Mouse (Mus musculus) myocyte (in vitro differentiated cells): ENCODE data around the gene Zfp811. TPM values are rescaled to one million over a fixed set of nuclear protein-coding genes. Genes with fewer than 3 reads are reported as not detected.
A peak's percentile ranks its signal among the peaks of the same experiment; 100 is the strongest.

Experiments
- H3K27me3 ChIP-seq: one replicate; pipeline ENCODE4 v1.6.1; 2011; ENCODE audit not compliant: control insufficient read depth, insufficient read depth, insufficient read length
- H3K36me3 ChIP-seq: one replicate; pipeline ENCODE4 v1.6.1; 2011; ENCODE audit not compliant: control insufficient read depth, insufficient read depth
- H3K4me2 ChIP-seq: one replicate; pipeline ENCODE4 v1.6.1; 2011; ENCODE audit warnings: low read depth, control low read depth
- H3K4me3 ChIP-seq: one replicate; pipeline ENCODE4 v1.5.1; 2011; ENCODE audit warnings: mild to moderate bottlenecking, control low read depth, moderate library complexity
- H3K79me2 ChIP-seq: one replicate; pipeline ENCODE4 v1.6.1; 2011; ENCODE audit not compliant: control insufficient read depth, insufficient read depth
- H3ac ChIP-seq: one replicate; pipeline ENCODE4 v1.6.1; 2011; ENCODE audit not compliant: control insufficient read depth, insufficient read length
- CEBPB ChIP-seq: IDR thresholded peaks from 2 replicates; pipeline ENCODE4 v1.6.1; 2011; ENCODE audit warnings: mild to moderate bottlenecking, moderate library complexity; ENCODE audit not compliant: poor library complexity, insufficient read depth, severe bottlenecking
- E2F4 ChIP-seq: IDR thresholded peaks from one replicate; pipeline ENCODE4 v1.6.1; 2011; ENCODE audit warnings: mild to moderate bottlenecking, control low read depth, moderate library complexity; ENCODE audit not compliant: insufficient read depth
- MAX ChIP-seq: IDR thresholded peaks from one replicate; pipeline ENCODE4 v1.6.1; 2011; ENCODE audit warnings: low read depth, mild to moderate bottlenecking, control low read depth
- MYOD1 ChIP-seq, 3 experiments: IDR thresholded peaks; one replicate each; pipeline ENCODE4 v1.6.1; 2011; ENCODE audit warnings: control low read depth in 2 of 3, low read depth in 2 of 3, mild to moderate bottlenecking in 2 of 3, moderate library complexity in 1 of 3; ENCODE audit not compliant: insufficient read length in 2 of 3, control insufficient read depth in 1 of 3
- MYOG ChIP-seq, 3 experiments: IDR thresholded peaks; one replicate each; pipeline ENCODE4 v1.6.1; 2011; ENCODE audit warnings: control low read depth in 2 of 3, low read depth in 2 of 3, mild to moderate bottlenecking in 2 of 3; ENCODE audit not compliant: insufficient read length in 2 of 3, control insufficient read depth in 1 of 3, insufficient read depth in 1 of 3
- POLR2A ChIP-seq: IDR thresholded peaks from one replicate; pipeline ENCODE4 v1.6.1; 2011; ENCODE audit warnings: low read depth, mild to moderate bottlenecking, control low read depth, moderate library complexity; ENCODE audit not compliant: insufficient read length
- POLR2AphosphoS2 ChIP-seq: IDR thresholded peaks from one replicate; pipeline ENCODE4 v1.6.1; 2011; ENCODE audit warnings: low read depth, control low read depth; ENCODE audit not compliant: insufficient read length
- REST ChIP-seq: IDR thresholded peaks from one replicate; pipeline ENCODE4 v1.6.1; 2011; ENCODE audit warnings: mild to moderate bottlenecking, control low read depth, moderate library complexity; ENCODE audit not compliant: insufficient read depth, insufficient read length
- SRF ChIP-seq: IDR thresholded peaks from one replicate; pipeline ENCODE4 v1.6.1; 2011; ENCODE audit warnings: low read depth; ENCODE audit not compliant: control insufficient read depth, insufficient read length
- TCF12 ChIP-seq: IDR thresholded peaks from one replicate; pipeline ENCODE4 v1.6.1; 2011; ENCODE audit warnings: mild to moderate bottlenecking, control low read depth; ENCODE audit not compliant: poor library complexity, insufficient read depth, severe bottlenecking
- TCF3 ChIP-seq: IDR thresholded peaks from one replicate; pipeline ENCODE4 v1.6.1; 2011; ENCODE audit warnings: low read depth, control low read depth; ENCODE audit not compliant: insufficient read length
- USF1 ChIP-seq: IDR thresholded peaks from one replicate; pipeline ENCODE4 v1.6.1; 2011; ENCODE audit warnings: low read depth, mild to moderate bottlenecking, control low read depth, moderate library complexity
- polyA plus RNA-seq: library from polyadenylated mRNA; unstranded; fragments of >200 nt; fragmentation: generic; extraction: Trizol; gene quantifications from one replicate; pipeline ENCODE4 v1.2.1, GENCODE M21; 2012; ENCODE audit warnings: missing spikeins

Zfp811 gene
- polyA plus RNA-seq, 1 experiment, result 0.02 TPM

DNA sequence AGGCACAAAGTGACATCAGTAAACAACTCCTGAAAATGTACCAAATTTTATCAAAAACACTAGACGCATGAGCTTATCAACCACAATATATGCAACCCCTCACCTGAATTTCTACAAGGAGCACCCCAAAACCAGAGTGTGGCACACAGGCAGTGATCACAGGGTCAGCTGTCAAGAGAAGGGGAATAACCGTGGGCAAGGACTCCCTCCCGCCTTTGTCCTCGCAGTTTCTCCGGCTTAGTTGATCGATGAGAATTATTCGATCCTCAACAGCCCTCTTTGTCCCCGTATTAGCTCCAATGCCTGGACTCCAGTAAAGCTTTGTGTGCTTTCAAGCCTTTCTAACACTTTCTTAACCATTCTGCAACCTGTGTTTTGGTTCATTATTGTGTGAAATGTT lies 810 bp downstream of the Zfp811 start:
- H3K79me2 ChIP-seq, result no peaks in the 10 kb centered on the region
- H3K4me3 ChIP-seq, result no peak overlapping the region
- no peaks in the 10 kb centered on the region for H3K36me3 ChIP-seq
- no peak for TF ChIP-seq POLR2A
- TF ChIP-seq USF1, result no peak
- TF ChIP-seq REST, result no peak
- no peak for TF ChIP-seq SRF
- TF ChIP-seq MAX, result no peak
- no peak for TF ChIP-seq MYOD1 (IDR thresholded peaks at IDR 0.05; ENCODE audit: control insufficient read depth in 1 of 3, insufficient read length in 2 of 3, low read depth in 2 of 3)
- no peak for TF ChIP-seq TCF12
- no peak for TF ChIP-seq CEBPB
- TF ChIP-seq POLR2AphosphoS2, result no peak
- no peak for TF ChIP-seq E2F4
- TF ChIP-seq TCF3, result no peak
- no peak for TF ChIP-seq MYOG (IDR thresholded peaks at IDR 0.05; ENCODE audit: control insufficient read depth in 1 of 3, insufficient read depth in 1 of 3, insufficient read length in 2 of 3, low read depth in 2 of 3)
- peaks cover 26% of the 10 kb centered on the region for H3K27me3 ChIP-seq
- H3K4me2 ChIP-seq, result no peak overlapping the region
- no peak overlapping the region for H3ac ChIP-seq

DNA sequence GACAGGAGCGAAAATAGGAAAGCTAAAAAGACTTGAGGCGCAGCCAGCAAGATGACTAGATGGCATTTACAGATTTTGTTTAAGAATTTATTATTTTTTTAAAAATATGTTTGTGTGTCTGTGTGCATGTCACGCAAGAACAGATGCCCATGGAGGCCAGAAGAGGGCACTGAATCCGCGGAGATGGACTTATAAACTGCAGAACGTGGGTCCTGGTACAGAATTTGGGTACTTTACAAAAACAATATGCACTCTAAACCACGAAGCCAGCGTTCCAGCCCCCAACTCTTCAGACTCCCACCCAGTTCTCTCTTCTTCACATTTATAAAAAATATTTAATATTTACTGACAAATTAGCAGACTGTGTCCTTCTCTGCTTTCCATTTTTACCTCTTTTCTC lies 20.5 kb downstream of the Zfp811 start:
- peaks cover 7% of the 10 kb centered on the region for H3K27me3 ChIP-seq
- H3ac ChIP-seq, result no peak overlapping the region
- peaks cover under 1% of the 10 kb centered on the region for H3K36me3 ChIP-seq
- TF ChIP-seq SRF, result no peak
- TF ChIP-seq CEBPB, result no peak
- TF ChIP-seq MAX, result no peak
- TF ChIP-seq POLR2AphosphoS2, result no peak
- no peak for TF ChIP-seq E2F4
- no peak for TF ChIP-seq POLR2A
- TF ChIP-seq REST, result no peak
- no peak for TF ChIP-seq USF1
- TF ChIP-seq MYOG (IDR thresholded peaks at IDR 0.05; ENCODE audit: control insufficient read depth in 1 of 3, insufficient read depth in 1 of 3, insufficient read length in 2 of 3, low read depth in 2 of 3), result no peak
- TF ChIP-seq TCF3, result no peak
- TF ChIP-seq TCF12, result no peak
- no peak for TF ChIP-seq MYOD1 (IDR thresholded peaks at IDR 0.05; ENCODE audit: control insufficient read depth in 1 of 3, insufficient read length in 2 of 3, low read depth in 2 of 3)
- peaks cover 34% of the 10 kb centered on the region for H3K79me2 ChIP-seq
- H3K4me3 ChIP-seq, result no peak overlapping the region
- H3K4me2 ChIP-seq, result no peak overlapping the region

DNA sequence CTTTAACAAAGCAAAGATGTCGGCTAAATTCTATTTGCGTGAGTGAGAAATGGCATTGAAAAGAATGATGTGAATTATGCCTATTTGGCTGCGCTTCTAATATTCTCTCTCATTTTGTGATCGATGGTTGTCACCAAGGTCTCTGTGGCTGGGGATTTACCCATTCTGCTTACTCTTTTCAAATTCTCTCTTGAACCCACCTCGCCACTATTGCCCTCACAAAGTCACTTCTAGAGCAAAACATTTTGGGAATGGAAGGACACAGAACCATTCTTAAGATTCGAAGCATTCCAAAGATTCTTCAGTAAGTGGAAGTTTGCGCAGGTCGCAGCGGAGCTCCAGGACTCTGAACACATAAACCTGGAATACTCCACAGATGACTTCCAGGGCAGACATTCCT lies 21.2 kb downstream of the Zfp811 start:
- TF ChIP-seq MYOG (IDR thresholded peaks at IDR 0.05; ENCODE audit: control insufficient read depth in 1 of 3, insufficient read depth in 1 of 3, insufficient read length in 2 of 3, low read depth in 2 of 3) (no peak), MYOD1 (IDR thresholded peaks at IDR 0.05; ENCODE audit: control insufficient read depth in 1 of 3, insufficient read length in 2 of 3, low read depth in 2 of 3) (no peak), REST (no peak), POLR2AphosphoS2 (no peak), MAX (no peak), CEBPB (no peak), E2F4 (no peak), POLR2A (no peak), TCF3 (no peak), TCF12 (no peak), SRF (no peak), USF1 (no peak)
- peak overlapping the region; percentile 91 for H3K4me2 ChIP-seq
- H3K27me3 ChIP-seq, result peaks cover 6% of the 10 kb centered on the region
- peaks cover 6% of the 10 kb centered on the region for H3K36me3 ChIP-seq
- H3K79me2 ChIP-seq, result peaks cover 41% of the 10 kb centered on the region
- peak overlapping the region; percentile 97 for H3ac ChIP-seq
- peak overlapping the region; percentile 61 for H3K4me3 ChIP-seq

DNA sequence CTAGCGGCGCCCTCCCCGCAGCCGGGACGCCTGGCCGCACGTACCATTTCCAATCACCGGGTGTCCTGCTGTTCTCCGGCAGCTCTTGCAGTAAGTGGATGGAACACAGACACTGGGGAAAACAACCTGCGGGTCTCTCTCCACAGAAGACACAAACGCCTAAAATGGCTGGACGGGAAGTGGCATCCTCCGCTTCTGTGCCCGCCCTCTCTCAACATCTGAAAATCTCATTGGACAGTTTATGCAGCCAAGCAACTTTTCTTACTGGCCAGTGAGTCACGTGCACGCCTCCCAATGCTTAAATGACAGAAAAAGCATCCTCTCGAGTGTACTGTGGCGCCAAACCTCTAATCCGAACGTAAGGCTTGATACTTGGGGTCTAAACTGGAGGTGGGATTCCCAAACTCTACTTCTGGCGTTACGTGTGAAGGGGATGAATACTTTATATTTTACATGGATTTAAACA lies 21.6 kb downstream of the Zfp811 start, which contains the start of gene Zfp871:
Gene Zfp871, minus strand, starts transcription at position 194 of the 466 bp plus-strand sequence.
- peak within 1 kb of the TSS; percentile 97 for H3ac ChIP-seq
- H3K4me2 ChIP-seq, result peak within 1 kb of the TSS; percentile 91
- peaks cover 45% of the 10 kb centered on the region for H3K79me2 ChIP-seq
- H3K4me3 ChIP-seq, result peak within 1 kb of the TSS; percentile 61
- H3K27me3 ChIP-seq, result peaks cover 1% of the 10 kb centered on the region
- no peak for TF ChIP-seq MAX
- TF ChIP-seq MYOG (IDR thresholded peaks at IDR 0.05; ENCODE audit: control insufficient read depth in 1 of 3, insufficient read depth in 1 of 3, insufficient read length in 2 of 3, low read depth in 2 of 3), result no peak
- TF ChIP-seq TCF12, result no peak
- TF ChIP-seq TCF3, result no peak
- TF ChIP-seq MYOD1 (IDR thresholded peaks at IDR 0.05; ENCODE audit: control insufficient read depth in 1 of 3, insufficient read length in 2 of 3, low read depth in 2 of 3), result no peak
- TF ChIP-seq E2F4, result peak; percentile 84
- peak; percentile 99 for TF ChIP-seq USF1
- no peak for TF ChIP-seq REST
- peak; percentile 67 for TF ChIP-seq POLR2A
- TF ChIP-seq SRF, result peak; percentile 95
- TF ChIP-seq CEBPB, result no peak
- TF ChIP-seq POLR2AphosphoS2, result peak; percentile 76
- H3K36me3 ChIP-seq, result peaks cover 6% of the 10 kb centered on the region
